Mouse (Mus musculus) frontal cortex, postnatal 36 days (tissue): ENCODE data around the gene Btbd11.

Experiments
- DNase-seq, 2 experiments: peaks; one replicate each; pipeline ENCODE4 v3.0.0; 2022; ENCODE audit warnings: low spot score in 2 of 2

Gene Btbd11

DNA sequence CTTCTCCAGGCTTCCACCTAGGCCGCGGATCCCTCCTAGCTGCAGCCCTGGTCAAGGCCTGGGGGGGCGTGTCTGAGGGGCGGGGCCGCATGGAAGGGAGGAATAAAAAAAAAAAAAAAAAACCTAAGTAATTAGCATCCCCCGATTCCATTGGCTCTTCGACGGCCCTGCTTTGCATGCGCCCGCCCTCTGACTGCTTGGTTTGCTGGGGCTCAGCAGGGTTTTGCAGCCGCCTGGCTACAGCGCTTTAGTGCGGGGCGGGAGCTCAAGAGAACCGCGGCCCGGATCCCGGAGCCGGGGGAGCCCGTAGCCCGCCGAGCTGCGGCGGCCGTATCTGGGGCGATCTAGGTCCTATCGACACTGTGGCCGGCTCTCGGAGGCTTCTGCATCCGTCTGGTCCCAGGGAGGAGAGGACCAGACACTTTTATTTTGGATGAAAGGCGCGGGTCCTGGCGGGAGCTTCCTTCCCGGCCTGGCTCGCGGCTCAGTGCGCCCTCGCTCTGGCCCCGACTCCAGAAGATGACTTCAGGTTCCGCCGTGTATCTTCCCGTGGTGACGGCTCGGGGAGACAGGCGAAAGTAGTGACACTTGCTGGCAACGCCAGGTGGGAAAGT, at the start of gene Btbd11:
Gene Btbd11 (plus strand): TSS at position 210 of the 614 bp plus-strand sequence.
- peak; percentile 77 to 79 for DNase-seq

DNA sequence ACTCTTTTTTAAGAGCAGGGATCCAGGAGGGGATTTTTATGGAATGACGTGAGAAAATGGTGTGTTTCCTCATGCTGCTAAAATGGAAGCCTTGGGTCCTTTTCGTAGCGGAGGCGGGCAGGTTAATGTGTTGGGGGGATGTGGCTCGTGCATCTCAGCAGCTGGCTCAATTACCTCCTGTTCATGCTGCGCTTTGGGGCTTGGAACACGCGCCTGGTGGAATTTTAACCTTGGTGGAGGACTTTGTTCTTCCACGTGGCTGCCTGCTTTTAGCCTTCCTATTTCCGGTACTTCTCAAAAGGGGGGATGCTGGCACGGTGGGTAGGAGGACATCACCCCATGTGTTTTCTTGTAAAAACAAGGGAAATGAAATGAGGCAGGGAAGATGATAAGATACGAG, 47.9 kb upstream of the Btbd11 start:
- peak in 1 of 2 experiments; percentile 1 for DNase-seq

DNA sequence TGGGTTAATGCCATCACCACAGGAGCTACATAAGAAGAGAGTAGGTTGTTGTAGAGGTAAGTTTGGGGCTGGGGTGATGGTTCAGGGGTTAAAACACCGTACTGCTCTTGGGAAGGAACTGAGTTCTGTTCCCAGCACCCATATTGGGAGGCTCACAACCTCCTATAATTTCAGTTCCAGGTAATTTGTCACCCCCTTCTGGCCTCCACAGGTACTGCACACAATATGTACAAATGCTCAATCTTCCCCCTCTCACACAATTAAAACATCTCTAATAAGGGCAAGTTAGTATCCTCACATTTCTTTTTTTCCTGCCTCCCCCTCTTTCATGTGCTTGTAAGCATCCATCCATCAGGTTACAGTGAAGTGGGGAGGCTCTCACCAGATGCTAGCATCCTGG, 44.7 kb upstream of the Btbd11 start:
- no peak for DNase-seq

DNA sequence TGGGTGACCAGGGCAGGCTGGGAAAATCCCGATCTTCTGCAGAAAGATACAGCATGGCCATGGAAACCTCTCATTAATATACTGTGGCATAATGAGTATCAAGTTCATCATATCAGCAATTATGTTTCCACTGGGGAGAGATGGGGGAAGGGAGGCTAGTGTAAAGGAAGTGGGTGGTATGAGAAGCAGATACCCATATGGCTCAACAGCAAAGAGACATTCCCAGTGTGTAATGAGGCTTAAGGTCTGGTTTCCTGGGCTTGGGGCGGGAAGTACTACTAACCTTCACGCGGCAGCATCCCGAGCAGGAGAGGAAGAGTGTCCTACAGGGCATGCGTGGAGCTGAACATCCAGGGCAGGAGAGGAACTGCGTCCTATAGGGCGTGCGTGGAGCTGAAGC, 39.4 kb upstream of the Btbd11 start:
- DNase-seq, result no peak

DNA sequence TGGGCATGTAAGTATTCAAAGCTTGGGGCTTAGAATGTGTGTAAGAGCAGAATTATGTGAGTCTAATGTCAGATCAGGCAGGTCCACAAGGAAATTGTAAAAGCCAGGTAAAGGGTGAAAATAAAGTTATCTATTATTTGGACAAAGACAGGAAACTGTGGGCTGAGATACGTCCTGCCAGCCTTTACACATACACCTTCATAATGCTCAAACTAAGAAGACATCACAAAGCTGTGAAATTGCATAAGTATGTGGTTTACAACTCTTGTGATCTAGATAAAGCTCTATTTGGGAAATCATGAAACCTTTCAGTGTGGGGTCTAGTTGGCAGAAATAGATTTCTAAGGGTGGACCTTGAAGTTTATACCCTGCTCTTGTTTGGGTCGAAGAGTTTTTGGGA, 34.1 kb upstream of the Btbd11 start:
- no peak for DNase-seq

DNA sequence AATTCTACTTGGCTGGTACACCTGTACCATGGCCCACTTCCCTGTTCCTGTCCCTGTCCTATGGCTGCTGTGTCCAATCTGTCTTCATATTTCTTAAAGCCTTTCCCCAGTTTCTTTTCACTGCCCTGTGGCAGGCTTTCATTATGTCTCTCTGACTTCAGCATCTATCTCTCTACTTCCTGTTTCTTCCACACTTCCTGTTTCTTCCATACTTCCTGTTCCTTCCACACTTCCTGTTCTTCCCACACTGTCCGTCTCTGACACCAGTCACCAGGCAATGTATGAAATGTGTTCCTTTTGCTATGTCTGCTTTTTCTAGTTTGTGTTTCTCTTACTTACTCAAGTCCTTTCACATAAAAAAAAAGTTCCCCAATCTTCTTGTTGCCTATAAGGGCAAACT, 32.3 kb upstream of the Btbd11 start:
- DNase-seq, result no peak

DNA sequence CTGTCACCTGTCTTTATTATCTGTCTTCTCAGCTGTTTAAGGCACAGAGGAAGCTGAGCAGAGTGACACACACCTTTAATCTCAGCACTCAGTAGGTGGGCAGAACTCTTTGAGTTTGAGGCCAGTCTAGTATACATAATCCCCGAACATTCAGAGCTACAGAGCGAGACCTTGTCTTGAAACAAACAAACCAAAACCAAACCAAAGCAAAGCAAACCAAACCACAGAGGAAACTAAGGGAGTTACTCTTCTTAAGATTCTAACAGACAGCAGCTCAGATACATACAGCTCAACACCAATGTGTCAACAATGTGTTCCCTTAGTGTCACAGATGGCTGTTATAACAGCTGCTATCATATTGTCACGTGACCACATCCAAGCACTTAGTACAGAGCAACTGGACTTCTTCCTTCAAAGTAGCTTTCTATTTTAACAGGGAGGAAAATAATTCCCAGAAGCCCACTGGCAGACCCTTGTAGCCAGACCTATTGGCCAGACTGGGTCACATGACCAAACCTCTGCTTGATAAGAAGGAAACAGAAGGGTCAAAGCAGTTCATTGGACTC, 27.0 kb upstream of the Btbd11 start:
- no peak for DNase-seq

DNA sequence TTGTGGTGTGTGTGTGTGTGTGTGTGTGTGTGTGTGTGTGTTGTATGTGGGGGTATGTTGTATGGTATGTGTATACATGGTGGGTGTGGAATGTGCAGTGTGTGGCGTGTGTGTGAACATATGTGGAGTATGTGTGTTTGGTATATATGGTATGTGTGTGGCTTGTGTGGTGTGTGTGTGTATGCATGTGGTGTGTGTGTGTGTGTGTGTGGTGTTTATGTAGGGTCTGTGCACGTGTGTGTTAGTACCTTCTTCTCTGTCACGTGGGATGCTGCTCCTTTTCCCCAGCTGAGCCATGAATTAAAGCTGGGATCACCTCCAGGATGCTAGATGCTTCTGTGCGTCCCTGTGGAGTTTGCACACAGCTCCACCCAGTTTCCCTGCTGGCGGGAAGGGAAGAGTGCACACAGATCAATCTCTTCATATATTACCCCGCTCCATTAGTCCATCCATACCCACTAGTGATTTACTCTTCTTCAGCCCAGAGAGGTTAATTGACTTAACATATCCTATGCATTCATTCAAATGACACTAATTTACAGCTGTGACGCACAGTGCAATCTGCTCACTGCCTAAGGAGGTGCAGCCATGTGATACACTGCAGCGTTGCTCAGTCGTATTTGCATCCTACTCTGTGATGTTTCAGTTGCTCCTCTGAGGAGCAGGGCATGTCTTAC, 23.7 kb upstream of the Btbd11 start:
- DNase-seq, result no peak

DNA sequence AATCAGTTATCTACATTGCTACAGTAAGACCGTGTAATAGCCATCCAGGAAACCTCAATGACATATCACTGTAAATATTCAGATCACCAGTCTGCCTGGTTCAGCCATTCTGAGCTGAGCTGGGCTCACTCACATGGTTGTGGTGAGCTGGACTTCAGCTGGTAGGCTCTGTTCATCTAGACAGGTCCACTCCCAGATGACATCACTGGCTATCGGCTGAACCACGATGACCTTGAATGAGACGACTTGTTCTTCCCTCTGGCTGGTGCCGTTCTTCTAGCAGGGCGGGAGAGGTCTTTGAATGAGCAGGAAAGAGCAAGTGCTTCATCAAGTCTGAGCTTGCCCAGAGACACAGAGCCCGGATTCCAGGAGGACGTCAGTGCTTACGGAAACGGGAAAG, 19.7 kb upstream of the Btbd11 start:
- no peak for DNase-seq

DNA sequence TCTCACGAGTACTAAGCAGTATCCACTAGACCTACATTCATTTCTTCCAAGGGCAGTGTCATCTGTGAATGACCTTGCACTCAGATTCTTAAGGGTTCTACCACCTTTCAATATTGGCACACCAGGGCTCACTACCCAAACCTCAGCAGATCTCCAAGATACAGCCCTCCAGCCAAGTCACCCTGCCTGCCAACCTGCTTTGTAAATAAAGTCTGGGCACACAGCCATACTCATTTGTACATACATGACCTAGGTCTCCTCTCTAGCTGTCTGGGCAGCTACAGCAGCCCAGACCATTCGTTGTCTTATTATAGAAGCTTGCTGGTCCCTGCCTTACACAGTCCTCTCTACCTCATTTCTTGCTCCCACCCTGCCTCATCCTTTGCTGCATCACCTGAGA, 15.3 kb upstream of the Btbd11 start:
- DNase-seq, result no peak

DNA sequence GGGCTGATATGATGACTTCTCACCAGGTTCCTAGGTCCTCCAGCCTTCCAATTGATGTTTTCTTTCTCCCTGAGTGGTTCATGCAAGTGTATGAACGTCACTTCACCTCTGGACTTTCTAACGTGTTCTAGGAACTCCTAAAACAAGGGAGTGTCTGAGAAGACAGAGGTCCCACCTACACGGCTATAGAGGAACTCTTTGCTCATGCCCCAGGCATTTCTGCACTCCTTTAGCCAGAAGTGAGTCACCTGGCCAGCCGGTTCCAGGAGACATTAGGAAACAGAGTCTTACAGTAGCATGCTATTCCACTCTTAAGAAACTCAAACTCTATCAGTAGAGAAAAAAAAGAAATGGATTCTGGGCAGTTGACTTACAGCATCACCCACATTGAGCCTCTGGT, 14.5 kb upstream of the Btbd11 start:
- no peak for DNase-seq

DNA sequence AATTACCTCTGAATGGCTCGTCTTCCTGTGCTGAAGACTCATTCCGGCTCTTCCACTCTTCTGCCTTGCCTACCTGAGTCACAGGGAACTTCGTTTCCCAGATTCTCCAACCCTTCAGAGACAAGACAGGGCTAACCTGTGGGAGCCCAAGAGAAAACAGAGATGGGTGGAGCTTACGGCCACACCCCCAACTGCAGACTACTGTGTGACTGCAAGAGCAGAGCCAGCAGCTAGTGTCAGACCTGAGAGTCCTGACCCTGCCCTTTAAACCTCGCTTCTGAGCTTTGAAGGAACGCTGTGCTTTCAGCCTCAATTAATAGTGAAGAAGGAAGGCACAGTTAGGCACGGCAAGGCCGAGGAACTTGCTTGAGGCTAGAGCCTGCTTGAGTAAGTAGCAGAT, 7.6 kb upstream of the Btbd11 start:
- DNase-seq, result no peak

DNA sequence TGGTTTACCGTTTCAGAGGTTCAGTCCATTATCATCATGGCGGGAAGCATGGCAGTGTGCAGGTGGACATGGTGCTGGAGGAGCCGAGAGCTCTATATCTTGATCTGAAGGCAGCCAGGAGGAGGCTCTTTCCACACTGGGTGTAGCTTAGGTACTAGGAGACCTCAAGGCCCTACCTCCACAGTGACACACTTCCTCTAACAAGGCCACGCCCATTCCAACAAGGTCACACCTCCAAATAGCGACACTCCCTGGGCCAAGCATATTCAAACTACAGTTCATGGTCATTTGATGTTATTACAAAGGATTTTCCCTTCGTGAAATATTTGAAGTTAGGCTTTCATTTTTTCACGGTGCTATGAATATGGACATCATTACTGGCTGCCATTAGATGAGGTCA, 3.6 kb upstream of the Btbd11 start:
- no peak for DNase-seq

DNA sequence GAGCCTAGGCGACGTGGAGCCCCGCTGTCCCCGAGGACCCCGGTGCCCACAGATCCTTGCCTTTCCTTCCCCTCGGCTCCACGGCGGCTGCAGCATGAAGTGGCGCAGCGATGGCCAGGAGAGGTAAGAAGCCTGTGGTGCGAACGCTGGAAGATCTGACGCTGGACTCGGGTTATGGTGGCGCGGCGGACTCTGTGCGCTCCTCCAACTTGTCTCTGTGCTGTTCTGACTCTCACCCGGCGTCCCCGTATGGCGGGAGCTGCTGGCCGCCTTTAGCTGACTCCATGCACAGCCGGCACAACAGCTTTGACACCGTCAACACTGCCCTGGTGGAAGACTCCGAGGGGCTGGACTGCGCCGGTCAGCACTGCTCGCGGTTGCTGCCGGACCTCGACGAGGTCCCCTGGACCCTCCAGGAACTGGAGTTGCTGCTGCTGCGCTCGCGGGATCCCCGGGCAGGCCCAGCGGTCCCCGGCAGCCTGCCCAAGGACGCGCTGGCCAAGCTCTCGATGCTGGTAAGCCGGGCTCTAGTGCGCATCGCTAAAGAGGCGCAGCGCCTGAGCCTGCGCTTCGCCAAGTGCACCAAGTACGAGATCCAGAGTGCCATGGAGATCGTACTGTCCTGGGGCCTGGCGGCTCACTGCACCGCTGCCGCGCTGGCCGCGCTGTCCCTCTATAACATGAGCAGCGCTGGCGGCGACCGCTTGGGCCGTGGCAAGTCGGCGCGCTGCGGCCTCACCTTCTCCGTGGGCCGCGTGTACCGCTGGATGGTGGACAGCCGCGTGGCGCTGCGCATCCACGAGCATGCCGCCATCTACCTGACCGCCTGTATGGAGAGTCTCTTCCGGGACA, 831 bp downstream of the Btbd11 start:
- DNase-seq, result peak; percentile 30 to 50

DNA sequence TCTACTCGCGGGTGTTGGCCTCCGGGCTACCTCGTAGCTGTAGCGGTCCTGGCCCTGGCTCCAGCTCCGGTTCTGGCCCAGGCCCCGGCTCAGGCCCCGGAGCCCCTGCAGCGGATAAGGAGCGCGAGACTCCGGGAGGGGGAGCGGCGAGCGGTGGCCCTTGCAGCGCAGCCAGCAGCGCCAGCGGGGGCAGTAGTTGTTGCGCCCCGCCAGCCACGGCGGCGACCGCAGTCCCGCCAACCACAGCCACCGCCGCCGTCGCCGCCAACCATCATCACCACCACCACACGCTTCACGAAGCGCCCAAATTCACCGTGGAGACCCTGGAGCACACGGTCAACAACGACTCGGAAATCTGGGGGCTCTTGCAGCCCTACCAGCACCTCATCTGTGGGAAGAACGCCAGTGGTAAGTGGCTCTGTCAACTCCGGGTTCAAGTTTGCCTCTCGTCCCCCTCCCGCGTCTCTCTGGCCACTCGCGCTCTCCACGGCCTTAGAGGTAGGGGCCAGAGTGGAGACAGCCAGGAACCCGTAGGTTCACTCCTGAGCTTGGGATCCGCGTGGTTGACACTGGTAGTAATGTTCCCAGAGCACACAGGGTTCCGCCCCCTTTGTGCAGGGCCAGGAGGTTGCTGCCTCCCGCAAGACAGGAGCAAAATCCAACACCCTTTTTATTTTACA, 1.6 kb downstream of the Btbd11 start:
- peak in 1 of 2 experiments; percentile 0 for DNase-seq

DNA sequence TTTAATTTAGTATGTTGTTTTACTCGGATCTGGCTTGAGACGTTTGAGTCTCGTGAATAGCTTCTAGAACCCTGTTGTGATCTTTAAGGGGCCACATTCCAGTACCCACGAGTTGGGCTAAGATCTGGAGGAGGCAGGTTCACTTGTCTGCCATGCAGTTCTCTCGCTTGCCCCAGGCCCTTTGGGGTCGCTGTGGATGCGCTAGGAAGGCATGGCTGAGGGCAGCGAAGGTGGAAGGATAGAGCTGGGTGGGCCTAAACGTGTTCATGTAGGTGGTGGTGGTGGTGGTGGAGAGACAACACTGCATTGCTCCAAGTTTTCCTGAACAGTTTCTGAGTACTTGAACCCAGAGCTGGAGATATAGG, 2.1 kb downstream of the Btbd11 start:
- DNase-seq, result peak in 1 of 2 experiments; percentile 2

DNA sequence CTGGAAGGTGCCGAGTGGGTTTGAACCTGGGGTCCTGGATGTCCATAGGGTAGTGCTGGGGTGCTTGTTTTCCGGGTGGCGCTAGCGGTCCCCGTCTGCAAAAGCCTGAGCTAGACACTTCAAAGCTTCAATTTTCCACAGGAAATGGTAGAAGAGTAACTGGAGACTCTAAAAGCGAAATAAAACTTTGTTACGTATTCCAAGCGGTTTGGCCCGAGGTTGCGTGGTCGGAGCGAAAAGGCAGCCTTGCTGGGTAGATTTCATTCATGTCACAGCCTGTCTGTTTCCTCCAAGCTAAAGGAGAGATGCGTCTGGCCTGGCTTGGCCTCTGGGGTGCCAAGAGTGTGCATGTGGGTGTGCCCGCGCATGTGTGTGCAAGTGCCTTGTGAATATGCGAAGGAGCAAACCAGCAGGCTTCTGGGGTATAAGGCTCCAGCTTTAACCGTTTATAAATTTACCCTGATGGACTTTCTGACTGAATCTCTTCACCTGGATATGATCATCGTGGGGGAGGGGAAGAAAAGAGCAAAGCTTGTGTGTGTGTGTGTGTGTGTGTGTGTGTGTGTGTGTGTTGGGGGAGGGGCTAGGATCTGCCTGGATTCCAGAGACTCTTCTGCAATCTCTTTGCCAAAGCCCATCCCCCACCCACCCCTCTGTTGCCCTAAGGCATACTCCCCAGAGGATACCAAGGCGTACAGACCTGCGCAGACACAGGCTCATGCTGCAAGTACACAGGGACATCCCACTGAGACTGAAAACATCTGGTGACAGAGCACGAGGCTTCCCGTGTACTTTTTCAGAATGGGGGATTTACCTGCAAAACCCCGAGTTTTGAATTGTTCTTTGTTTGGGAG, 2.9 kb downstream of the Btbd11 start:
- DNase-seq, result peak in 1 of 2 experiments; percentile 1

DNA sequence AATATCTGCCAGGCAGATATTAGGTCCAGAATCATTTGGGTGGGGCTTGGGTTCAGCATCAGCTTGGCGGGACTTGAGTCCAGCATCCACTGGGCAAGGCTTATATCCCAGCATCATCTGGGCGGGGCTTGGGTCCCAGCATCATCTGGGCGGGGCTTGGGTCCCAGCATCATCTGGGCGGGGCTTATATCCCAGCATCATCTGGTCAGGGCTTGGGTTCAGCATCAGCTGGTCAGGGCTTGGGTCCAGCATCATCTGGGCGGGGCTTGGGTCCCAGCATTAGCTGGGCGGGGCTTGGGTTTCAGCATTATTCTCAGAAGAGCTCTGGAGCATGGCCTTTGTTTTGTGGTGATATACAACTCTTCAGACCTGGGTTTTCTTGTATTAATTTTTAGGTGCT, 6.4 kb downstream of the Btbd11 start:
- no peak for DNase-seq

DNA sequence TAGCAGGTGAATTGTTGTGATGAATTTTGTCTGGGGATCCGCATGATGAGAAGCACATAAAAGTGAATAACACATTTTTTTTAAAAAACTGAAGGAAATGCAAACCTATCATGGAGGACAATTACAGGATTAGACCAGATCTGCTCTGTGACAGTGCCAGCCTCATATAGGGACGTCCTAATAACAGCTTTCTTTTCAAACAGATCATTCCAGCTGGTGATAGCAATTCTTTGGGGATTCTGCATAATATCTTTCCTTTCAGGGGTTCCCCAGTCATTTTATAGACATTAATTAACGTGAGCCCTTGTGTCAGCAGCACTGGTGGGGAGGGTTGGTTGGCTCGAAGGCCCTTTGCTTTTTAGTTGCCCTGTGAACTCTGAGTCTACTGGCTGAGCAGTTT, 7.9 kb downstream of the Btbd11 start:
- DNase-seq, result no peak

DNA sequence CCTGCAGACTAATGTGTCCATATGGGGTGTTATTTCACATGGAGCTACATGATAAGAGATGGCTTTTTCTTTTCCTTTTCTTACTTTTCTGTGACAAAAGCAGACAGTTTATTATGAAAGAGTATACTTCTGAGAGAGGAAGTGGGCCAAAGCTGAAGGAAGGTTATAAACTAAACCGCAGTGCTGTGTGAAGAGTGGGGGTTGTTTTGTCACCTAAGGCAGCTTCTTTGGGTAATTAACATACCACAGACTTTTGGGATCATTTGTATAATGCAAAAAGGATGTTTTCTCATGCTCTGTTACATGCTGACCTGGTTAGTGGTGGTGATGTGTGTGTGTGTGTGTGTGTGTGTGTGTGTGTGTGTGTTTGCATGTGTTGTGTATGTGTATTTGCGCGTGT, 24.5 kb downstream of the Btbd11 start:
- no peak for DNase-seq
